Mouse (Mus musculus): ENCODE results near the gene Il21r.
A peak's percentile ranks its signal among the peaks of the same experiment; 100 is the strongest.

The Il21r gene

GRCm38 (mm10) chr7:125638870-125639386, 35.7 kb downstream of the Il21r start:
- peak; percentile 50 for DNase-seq (ENCODE audit: low read depth, low spot score)

GRCm38 (mm10) chr7:125643880-125644279, 40.7 kb downstream of the Il21r start:
- DNase-seq (ENCODE audit: low read depth, low spot score) = no peak

GRCm38 (mm10) chr7:125645413-125645812, 42.2 kb downstream of the Il21r start:
- DNase-seq (ENCODE audit: low read depth, low spot score) = no peak

GRCm38 (mm10) chr7:125649013-125649412, 45.8 kb downstream of the Il21r start:
- DNase-seq (ENCODE audit: low read depth, low spot score) = no peak

GRCm38 (mm10) chr7:125657511-125657910, 54.3 kb downstream of the Il21r start:
- no peak for DNase-seq (ENCODE audit: low read depth, low spot score)

GRCm38 (mm10) chr7:125663654-125664053, 60.4 kb downstream of the Il21r start:
- no peak for DNase-seq (ENCODE audit: low read depth, low spot score)

- no peak for DNase-seq (ENCODE audit: low read depth, low spot score)
Observed at GRCm38 (mm10) chr7:125670865-125671264, 67.6 kb downstream of the Il21r start.

- no peak for DNase-seq (ENCODE audit: low read depth, low spot score)
Observed at GRCm38 (mm10) chr7:125671396-125671795, 68.2 kb downstream of the Il21r start.

GRCm38 (mm10) chr7:125674916-125675315, 71.7 kb downstream of the Il21r start:
- DNase-seq (ENCODE audit: low read depth, low spot score) = peak; percentile 27

GRCm38 (mm10) chr7:125678756-125679155, 75.5 kb downstream of the Il21r start:
- no peak for DNase-seq (ENCODE audit: low read depth, low spot score)

- DNase-seq (ENCODE audit: low read depth, low spot score) = no peak
Observed at GRCm38 (mm10) chr7:125679936-125680335, 76.7 kb downstream of the Il21r start.
